Mouse (Mus musculus): ENCODE results near the gene Mitf.

DNA sequence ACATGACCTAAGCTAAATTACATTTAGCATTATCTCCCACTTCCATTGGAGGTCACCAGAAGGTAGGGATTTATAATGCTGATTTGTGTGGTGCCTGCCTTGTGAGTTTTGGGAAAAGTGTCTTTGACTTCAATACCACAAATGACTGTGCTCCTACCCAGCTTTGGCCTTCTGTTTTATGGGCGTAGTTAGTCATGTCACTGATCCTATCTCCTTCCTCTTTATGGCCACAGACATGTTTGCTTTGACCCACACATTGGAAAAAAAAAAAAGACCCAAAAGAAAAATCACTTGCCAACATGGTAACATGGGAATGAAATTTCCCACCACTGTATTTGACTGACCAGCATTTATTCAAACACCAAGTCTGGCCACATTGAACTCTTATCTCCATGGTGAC is 95.4 kb downstream of the Mitf start:
- TF ChIP-seq CTCF (IDR thresholded peaks at IDR 0.05; ENCODE audit: insufficient read depth, low read depth, low read length) (no peak), POLR2A (IDR thresholded peaks at IDR 0.05; ENCODE audit: insufficient read depth, low read depth, low read length) (no peak)
